Mouse (Mus musculus): ENCODE results near the gene Ankrd13b. TPM values are rescaled to one million over a fixed set of nuclear protein-coding genes. Genes with fewer than 3 reads are reported as not detected.
A peak's percentile ranks its signal among the peaks of the same experiment; 100 is the strongest.

Gene Ankrd13b
- total and polyA plus RNA-seq, 3 experiments = 0.55 to 2.7 (median 1.7) TPM

GRCm38 (mm10) chr11:77512891-77513810 is 23.7 kb upstream of the Ankrd13b start (continued):
- TF ChIP-seq ZC3H11A (IDR thresholded peaks at IDR 0.05; ENCODE audit: low read depth, low read length) (no peak), MYC (IDR thresholded peaks at IDR 0.05; ENCODE audit: low read depth, low read length) (0 out of 2 replicates have a peak, but pooled peaks have one; percentile 47), GABPA (IDR thresholded peaks at IDR 0.05; ENCODE audit: insufficient replicate concordance, low read depth, low read length) (no peak), JUN (IDR thresholded peaks at IDR 0.05; ENCODE audit: insufficient read depth, low read depth, low read length) (no peak), ZMIZ1 (IDR thresholded peaks at IDR 0.05; ENCODE audit: low read depth, low read length) (0 out of 2 replicates have a peak, but pooled peaks have one; percentile 69), E2F4 (IDR thresholded peaks at IDR 0.05; ENCODE audit: insufficient replicate concordance, low read depth, low read length) (no peak), PAX5 (IDR thresholded peaks at IDR 0.05; ENCODE audit: low read length) (no peak), IRF4 (IDR thresholded peaks at IDR 0.05; ENCODE audit: low read depth, low read length) (no peak), NELFE (IDR thresholded peaks at IDR 0.05; ENCODE audit: low read depth, low read length) (peak; percentile 97), MAZ (IDR thresholded peaks at IDR 0.05; ENCODE audit: low read depth, low read length) (peak; percentile 27; the same call in 1 of the 2 replicates), USF2 (conservative IDR thresholded peaks at IDR 0.05; ENCODE audit: low read depth, low read length) (no peak), USF1 (IDR thresholded peaks at IDR 0.05; ENCODE audit: low read depth, low read length) (no peak)

GRCm38 (mm10) chr11:77511336-77511735 is 21.9 kb upstream of the Ankrd13b start:
- Histone ChIP-seq H3K4me2 (ENCODE audit: insufficient read depth, low read depth, poor library complexity, severe bottlenecking) (no peak overlapping the region), H3K4me1 (ENCODE audit: control insufficient read depth in 1 of 2, insufficient read depth in 2 of 2) (peaks cover 14 to 43% of the 10 kb centered on the region in 2 experiments)
- no peak for DNase-seq (ENCODE audit: extremely low read depth)

More at GRCm38 (mm10) chr11:77511336-77511735, 21.9 kb upstream of the Ankrd13b start:
- H3K4me3 ChIP-seq (replicated peaks in 1 of 3; ENCODE audit: low read depth in 2 of 3, low read length in 2 of 3, poor library complexity in 1 of 3) = no peak overlapping the region
- peaks cover 15 to 53% of the 10 kb centered on the region in 2 experiments for H3K36me3 ChIP-seq (replicated peaks in 1 of 2; ENCODE audit: control insufficient read depth in 1 of 2, insufficient read depth in 1 of 2, low read length in 1 of 2)
- dilution Hi-C loops (cut with MboI; ENCODE audit: extremely low pct_ligation_motif_present, extremely low pct_unique_long_range_greater_than_20kb, low sequenced_read_pairs) = no loop called here
- in situ Hi-C loops (cut with MboI; ENCODE audit: low pct_ligation_motif_present, low pct_unique_long_range_greater_than_20kb, low sequenced_read_pairs) = loop anchor here (10.0 kb wide), 1 partner anchor 283 kb away; no protein-coding TSS in a partner anchor
- H3K79me2 ChIP-seq (replicated peaks; ENCODE audit: control insufficient read depth, extremely low read depth, insufficient read depth, poor library complexity, severe bottlenecking) = no peaks in the 10 kb centered on the region
- TF ChIP-seq ELF1 (IDR thresholded peaks at IDR 0.05; ENCODE audit: low read depth, low read length) = no peak
- no peak for TF ChIP-seq POLR2AphosphoS2 (IDR thresholded peaks at IDR 0.05; ENCODE audit: low read depth, low read length)
- no peak for TF ChIP-seq NRF1 (IDR thresholded peaks at IDR 0.05; ENCODE audit: low read depth, low read length)
- TF ChIP-seq BHLHE40 (IDR thresholded peaks at IDR 0.05; ENCODE audit: low read depth, low read length) = no peak
- no peak for TF ChIP-seq ZMIZ1 (IDR thresholded peaks at IDR 0.05; ENCODE audit: low read depth, low read length)
- TF ChIP-seq PAX5 (IDR thresholded peaks at IDR 0.05; ENCODE audit: low read length) = no peak
- no peak for TF ChIP-seq MEF2A (IDR thresholded peaks at IDR 0.05; ENCODE audit: borderline replicate concordance, low read depth, low read length)
- no peak for TF ChIP-seq TBP (conservative IDR thresholded peaks at IDR 0.05; ENCODE audit: low read depth, low read length)
- no peak for TF ChIP-seq NELFE (IDR thresholded peaks at IDR 0.05; ENCODE audit: low read depth, low read length)
- TF ChIP-seq CHD2 (IDR thresholded peaks at IDR 0.05; ENCODE audit: low read length) = no peak
- TF ChIP-seq E2F4 (IDR thresholded peaks at IDR 0.05; ENCODE audit: insufficient replicate concordance, low read depth, low read length) = no peak
- H3K27me3 ChIP-seq (replicated peaks) = no peaks in the 10 kb centered on the region
- H3K27ac ChIP-seq (ENCODE audit: insufficient read depth, low read depth) = no peak overlapping the region
- peaks cover 12% of the 10 kb centered on the region for H3K9me3 ChIP-seq (replicated peaks; ENCODE audit: low read length)
- H3K9ac ChIP-seq (ENCODE audit: insufficient read depth, low read depth) = no peak overlapping the region
